Mouse (Mus musculus): Measurements from ENCODE around the gene Schip1.

Schip1 gene

GRCm38 (mm10) chr3:68587567-68588245, 523.1 kb downstream of the Schip1 start:
- DNase-seq (ENCODE audit: low spot score): no peak

- DNase-seq (ENCODE audit: low spot score): no peak
These were observed 524.7 kb downstream of the Schip1 start for GRCm38 (mm10) chr3:68589220-68589840.

GRCm38 (mm10) chr3:68590436-68590835, 525.8 kb downstream of the Schip1 start:
- DNase-seq (ENCODE audit: low spot score): no peak

- no peak for DNase-seq (ENCODE audit: low spot score)
These were observed 528.0 kb downstream of the Schip1 start for GRCm38 (mm10) chr3:68592575-68592974.

- no peak for DNase-seq (ENCODE audit: low spot score)
These were observed 528.7 kb downstream of the Schip1 start for GRCm38 (mm10) chr3:68593073-68593867.

GRCm38 (mm10) chr3:68595316-68595925, 530.8 kb downstream of the Schip1 start:
- no peak for DNase-seq (ENCODE audit: low spot score)

- DNase-seq (ENCODE audit: low spot score): no peak
These were observed 532.3 kb downstream of the Schip1 start for GRCm38 (mm10) chr3:68596938-68597337.

- no peak for DNase-seq (ENCODE audit: low spot score)
These were observed 538.3 kb downstream of the Schip1 start for GRCm38 (mm10) chr3:68602891-68603290.

- no peak for DNase-seq (ENCODE audit: low spot score)
These were observed 539.9 kb downstream of the Schip1 start for GRCm38 (mm10) chr3:68604467-68604866.

- no peak for DNase-seq (ENCODE audit: low spot score)
These were observed 540.4 kb downstream of the Schip1 start for GRCm38 (mm10) chr3:68604962-68605361.

- DNase-seq (ENCODE audit: low spot score): no peak
These were observed 541.5 kb downstream of the Schip1 start for GRCm38 (mm10) chr3:68605942-68606603.

- no peak for DNase-seq (ENCODE audit: low spot score)
These were observed 542.1 kb downstream of the Schip1 start for GRCm38 (mm10) chr3:68606730-68607129.

- DNase-seq (ENCODE audit: low spot score): no peak
These were observed 542.7 kb downstream of the Schip1 start for GRCm38 (mm10) chr3:68607336-68607735.

GRCm38 (mm10) chr3:68608848-68609497, 544.4 kb downstream of the Schip1 start:
- no peak for DNase-seq (ENCODE audit: low spot score)

- DNase-seq (ENCODE audit: low spot score): no peak
These were observed 545.4 kb downstream of the Schip1 start for GRCm38 (mm10) chr3:68610011-68610410.

- no peak for DNase-seq (ENCODE audit: low spot score)
These were observed 546.1 kb downstream of the Schip1 start for GRCm38 (mm10) chr3:68610598-68611261.

GRCm38 (mm10) chr3:68615042-68615810, 550.6 kb downstream of the Schip1 start:
- peak; percentile 50 for DNase-seq (ENCODE audit: low spot score)

- DNase-seq (ENCODE audit: low spot score): no peak
These were observed 551.8 kb downstream of the Schip1 start for GRCm38 (mm10) chr3:68616363-68616762.

GRCm38 (mm10) chr3:68617708-68618107, 553.1 kb downstream of the Schip1 start:
- no peak for DNase-seq (ENCODE audit: low spot score)

GRCm38 (mm10) chr3:68619097-68619496, 554.5 kb downstream of the Schip1 start:
- no peak for DNase-seq (ENCODE audit: low spot score)

All from layer of hippocampus, adult 9-10 months (tissue).